Mouse (Mus musculus): ENCODE measurements at regions not wholly inside any gene's neighbourhood (a gene's known extent, or its start where the extent isn't known, plus 50 kb on each side); places are given as distances from the start of the nearest gene placed in this dataset.
A peak's percentile ranks its signal among the peaks of the same experiment; 100 is the strongest.

GRCm38 (mm10) chr4:7642878-7643590 is 595.8 kb downstream of the Car8 start:
- H3K4me1 ChIP-seq (replicated peaks; ENCODE audit: control insufficient read depth, insufficient read depth, low read length): no peaks in the 10 kb centered on the region
- 38% methylated on average over 8 of the region's 8 CpGs for WGBS
- H3K4me3 ChIP-seq (ENCODE audit: low read depth, low read length): no peak overlapping the region
- H3K9me3 ChIP-seq (ENCODE audit: control insufficient read depth, low read length): no peaks in the 10 kb centered on the region; the same call in 1 of the 2 replicates
- H3K27me3 ChIP-seq (ENCODE audit: control insufficient read depth, insufficient read depth, low read length): no peaks in the 10 kb centered on the region
- H3K36me3 ChIP-seq (ENCODE audit: control insufficient read depth, insufficient read depth, low read length): no peaks in the 10 kb centered on the region
- no peak overlapping the region for H3K4me2 ChIP-seq (ENCODE audit: low read depth, low read length, severe bottlenecking)
- DNase-seq (ENCODE audit: low spot score) (peak; percentile 53), ATAC-seq (replicated peaks; ENCODE audit: low FRiP score) (peak; percentile 93)
- H3K27ac ChIP-seq (ENCODE audit: low read depth, low read length): peak overlapping the region; percentile 21; the same call in 1 of the 2 replicates
- no peak overlapping the region for H3K9ac ChIP-seq (ENCODE audit: low read length)

GRCm38 (mm10) chr4:7597671-7598390 is 641.0 kb downstream of the Car8 start:
- no peaks in the 10 kb centered on the region for H3K27me3 ChIP-seq (ENCODE audit: control insufficient read depth, insufficient read depth, low read length)
- H3K9ac ChIP-seq (ENCODE audit: low read length): no peak overlapping the region
- no peak overlapping the region for H3K27ac ChIP-seq (ENCODE audit: low read depth, low read length)
- no peaks in the 10 kb centered on the region for H3K4me1 ChIP-seq (replicated peaks; ENCODE audit: control insufficient read depth, insufficient read depth, low read length)
- 75% methylated on average over 4 of the region's 4 CpGs for WGBS
- no peak overlapping the region for H3K4me2 ChIP-seq (ENCODE audit: low read depth, low read length, severe bottlenecking)
- H3K9me3 ChIP-seq (ENCODE audit: control insufficient read depth, low read length): no peaks in the 10 kb centered on the region
- no peak for DNase-seq (ENCODE audit: low spot score)
- no peak overlapping the region for H3K4me3 ChIP-seq (ENCODE audit: low read depth, low read length)
- no peaks in the 10 kb centered on the region for H3K36me3 ChIP-seq (ENCODE audit: control insufficient read depth, insufficient read depth, low read length)
- ATAC-seq (replicated peaks; ENCODE audit: low FRiP score): no peak

DNA sequence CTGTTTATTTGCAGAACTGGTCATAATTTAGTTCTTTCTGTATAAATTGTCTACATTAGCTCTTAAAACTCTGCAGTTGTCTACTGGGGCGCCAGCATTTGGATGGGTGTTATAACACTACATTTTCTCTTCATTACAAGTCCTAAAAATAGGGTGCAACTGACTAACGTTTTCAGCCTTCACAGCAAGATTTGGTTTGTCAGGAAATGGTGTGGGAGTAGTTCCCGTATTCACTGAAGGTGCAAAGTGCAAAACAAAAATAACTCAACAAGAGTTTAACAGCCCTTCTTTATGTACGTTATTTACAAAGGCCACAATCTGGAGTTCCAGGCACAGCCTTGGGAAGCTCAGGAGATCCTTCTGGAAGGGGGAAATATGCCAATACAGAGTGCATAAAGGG is 642.7 kb downstream of the Car8 start:
- Histone ChIP-seq H3K9ac (ENCODE audit: low read length) (no peak overlapping the region), H3K4me2 (ENCODE audit: low read depth, low read length, severe bottlenecking) (no peak overlapping the region), H3K9me3 (ENCODE audit: control insufficient read depth, low read length) (no peaks in the 10 kb centered on the region), H3K36me3 (ENCODE audit: control insufficient read depth, insufficient read depth, low read length) (no peaks in the 10 kb centered on the region), H3K4me3 (ENCODE audit: low read depth, low read length) (no peak overlapping the region), H3K4me1 (replicated peaks; ENCODE audit: control insufficient read depth, insufficient read depth, low read length) (no peaks in the 10 kb centered on the region), H3K27me3 (ENCODE audit: control insufficient read depth, insufficient read depth, low read length) (no peaks in the 10 kb centered on the region), H3K27ac (ENCODE audit: low read depth, low read length) (no peak overlapping the region)
- ATAC-seq (replicated peaks; ENCODE audit: low FRiP score) (no peak), DNase-seq (ENCODE audit: low spot score) (no peak)
- WGBS: 84% methylated on average over 4 of the region's 4 CpGs

- H3K27ac ChIP-seq (ENCODE audit: low read depth, low read length): no peak overlapping the region
- H3K9ac ChIP-seq (ENCODE audit: low read length): no peak overlapping the region
- H3K27me3 ChIP-seq (ENCODE audit: control insufficient read depth, insufficient read depth, low read length): no peaks in the 10 kb centered on the region
- no peaks in the 10 kb centered on the region for H3K9me3 ChIP-seq (ENCODE audit: control insufficient read depth, low read length)
- DNase-seq (ENCODE audit: low spot score) (no peak), ATAC-seq (replicated peaks; ENCODE audit: low FRiP score) (no peak)
- WGBS: 71% methylated on average over 4 of the region's 4 CpGs
- H3K4me3 ChIP-seq (ENCODE audit: low read depth, low read length): no peak overlapping the region
- no peak overlapping the region for H3K4me2 ChIP-seq (ENCODE audit: low read depth, low read length, severe bottlenecking)
- no peaks in the 10 kb centered on the region for H3K36me3 ChIP-seq (ENCODE audit: control insufficient read depth, insufficient read depth, low read length)
- no peaks in the 10 kb centered on the region for H3K4me1 ChIP-seq (replicated peaks; ENCODE audit: control insufficient read depth, insufficient read depth, low read length)
Observed at GRCm38 (mm10) chr4:7583851-7584250, 655.0 kb downstream of the Car8 start.

DNA sequence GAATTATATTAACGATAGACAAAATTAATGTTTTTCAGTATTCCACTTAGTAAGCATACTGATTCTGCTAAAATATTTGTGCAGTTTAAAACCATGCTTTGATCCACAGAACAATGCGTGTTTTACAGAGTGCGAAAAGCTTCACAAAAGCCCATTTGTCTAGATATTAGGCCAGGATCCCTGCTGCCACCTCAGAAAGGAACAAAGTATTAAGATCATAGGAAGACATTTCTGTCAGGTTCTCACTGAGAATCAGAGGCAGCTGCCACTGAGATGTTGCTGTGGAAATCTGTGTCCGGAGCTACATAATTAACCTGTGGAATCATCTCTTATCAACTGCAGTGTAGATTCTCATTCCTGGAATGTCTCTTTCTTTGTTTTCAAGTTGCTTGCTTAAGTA is 656.9 kb downstream of the Car8 start:
- Histone ChIP-seq H3K4me1 (replicated peaks; ENCODE audit: control insufficient read depth, insufficient read depth, low read length) (no peaks in the 10 kb centered on the region), H3K36me3 (ENCODE audit: control insufficient read depth, insufficient read depth, low read length) (no peaks in the 10 kb centered on the region), H3K4me3 (ENCODE audit: low read depth, low read length) (no peak overlapping the region), H3K9ac (ENCODE audit: low read length) (no peak overlapping the region), H3K27ac (ENCODE audit: low read depth, low read length) (no peak overlapping the region), H3K27me3 (ENCODE audit: control insufficient read depth, insufficient read depth, low read length) (no peaks in the 10 kb centered on the region), H3K9me3 (ENCODE audit: control insufficient read depth, low read length) (no peaks in the 10 kb centered on the region), H3K4me2 (ENCODE audit: low read depth, low read length, severe bottlenecking) (no peak overlapping the region)
- ATAC-seq (replicated peaks; ENCODE audit: low FRiP score): 0 out of 2 replicates have a peak, but pooled peaks have one; percentile 2
- WGBS: 33% methylated on average over 4 of the region's 4 CpGs
- no peak for DNase-seq (ENCODE audit: low spot score)

DNA sequence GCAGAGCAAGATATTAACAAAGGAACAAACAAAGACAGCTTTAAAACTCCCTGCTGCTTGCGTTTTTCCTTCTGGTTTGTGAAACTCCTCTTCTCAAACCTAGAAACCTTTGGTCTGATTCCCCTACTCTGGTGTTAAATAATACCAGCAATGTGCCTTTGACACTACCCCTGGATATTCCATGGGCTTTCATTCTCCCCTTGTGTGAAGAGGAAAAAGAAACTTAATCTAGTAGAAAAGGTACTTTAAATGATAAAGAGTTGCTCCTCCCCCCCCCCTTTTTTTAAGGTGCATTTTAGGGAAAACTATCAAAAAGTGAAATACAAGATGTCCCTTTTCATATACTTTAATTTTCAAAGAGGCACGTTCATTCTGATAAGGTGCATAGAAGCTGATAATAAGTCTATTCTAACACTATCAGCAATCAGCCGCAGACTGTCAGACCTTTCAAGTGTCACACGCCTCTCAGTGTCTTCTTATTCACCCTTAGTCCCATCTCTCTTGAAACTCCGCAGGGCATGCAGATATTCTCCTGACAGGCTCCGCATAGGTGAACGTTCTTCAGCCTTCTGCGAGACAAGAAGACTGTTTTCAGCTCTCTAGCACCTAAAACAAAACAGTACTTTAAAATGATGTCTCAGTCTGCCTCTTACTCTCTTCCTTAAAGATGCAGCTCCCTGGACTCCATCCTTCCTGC is 657.5 kb downstream of the Car8 start:
- Histone ChIP-seq H3K9me3 (ENCODE audit: control insufficient read depth, low read length) (no peaks in the 10 kb centered on the region), H3K4me3 (ENCODE audit: low read depth, low read length) (no peak overlapping the region), H3K36me3 (ENCODE audit: control insufficient read depth, insufficient read depth, low read length) (no peaks in the 10 kb centered on the region), H3K4me2 (ENCODE audit: low read depth, low read length, severe bottlenecking) (no peak overlapping the region), H3K27me3 (ENCODE audit: control insufficient read depth, insufficient read depth, low read length) (no peaks in the 10 kb centered on the region), H3K9ac (ENCODE audit: low read length) (no peak overlapping the region), H3K27ac (ENCODE audit: low read depth, low read length) (no peak overlapping the region), H3K4me1 (replicated peaks; ENCODE audit: control insufficient read depth, insufficient read depth, low read length) (no peaks in the 10 kb centered on the region)
- ATAC-seq (replicated peaks; ENCODE audit: low FRiP score) (0 out of 2 replicates have a peak, but pooled peaks have one; percentile 24), DNase-seq (ENCODE audit: low spot score) (no peak)
- 29% methylated on average over 8 of the region's 8 CpGs for WGBS

DNA sequence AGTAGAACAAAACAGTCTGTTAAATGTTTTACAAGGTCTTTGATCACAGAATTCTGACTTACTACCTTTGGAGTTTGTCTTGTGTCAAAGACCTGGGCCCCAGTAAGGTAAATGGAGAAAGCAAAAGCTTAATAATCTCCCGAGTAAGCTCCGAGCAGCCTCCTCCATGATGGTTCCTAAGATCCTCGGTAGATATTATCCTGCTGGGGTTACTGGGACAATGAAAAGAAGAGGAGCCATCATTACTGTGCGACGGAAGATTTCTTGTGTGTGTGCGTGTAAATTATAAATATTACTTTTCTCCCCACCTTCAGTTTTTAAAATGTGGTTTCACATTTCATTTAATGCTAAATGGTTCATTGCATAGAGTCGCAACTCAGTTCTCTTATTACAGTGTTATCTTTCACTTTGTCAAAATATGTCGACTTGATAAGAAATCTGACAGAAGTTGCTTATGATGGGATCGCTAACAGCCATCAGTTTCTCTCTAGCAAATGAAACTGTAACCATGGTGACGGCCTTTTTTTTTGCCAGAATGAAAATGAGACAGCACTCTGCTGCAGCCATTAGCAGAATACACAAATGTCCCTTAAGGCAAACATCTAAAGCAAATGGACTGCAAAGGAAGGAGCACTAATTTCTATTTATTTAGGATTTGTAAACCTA is 658.2 kb downstream of the Car8 start:
- ATAC-seq (replicated peaks; ENCODE audit: low FRiP score) (peak; percentile 51; the same call in 1 of the 2 replicates), DNase-seq (ENCODE audit: low spot score) (no peak)
- no peak overlapping the region for H3K4me2 ChIP-seq (ENCODE audit: low read depth, low read length, severe bottlenecking)
- no peaks in the 10 kb centered on the region for H3K4me1 ChIP-seq (replicated peaks; ENCODE audit: control insufficient read depth, insufficient read depth, low read length)
- H3K27ac ChIP-seq (ENCODE audit: low read depth, low read length): no peak overlapping the region
- H3K36me3 ChIP-seq (ENCODE audit: control insufficient read depth, insufficient read depth, low read length): no peaks in the 10 kb centered on the region
- 70% methylated on average over 10 of the region's 10 CpGs for WGBS
- no peaks in the 10 kb centered on the region for H3K27me3 ChIP-seq (ENCODE audit: control insufficient read depth, insufficient read depth, low read length)
- H3K4me3 ChIP-seq (ENCODE audit: low read depth, low read length): no peak overlapping the region
- H3K9me3 ChIP-seq (ENCODE audit: control insufficient read depth, low read length): no peaks in the 10 kb centered on the region
- no peak overlapping the region for H3K9ac ChIP-seq (ENCODE audit: low read length)

GRCm38 (mm10) chr4:7574011-7574410 is 664.8 kb downstream of the Car8 start:
- Histone ChIP-seq H3K27me3 (ENCODE audit: control insufficient read depth, insufficient read depth, low read length) (no peaks in the 10 kb centered on the region), H3K9me3 (ENCODE audit: control insufficient read depth, low read length) (no peaks in the 10 kb centered on the region), H3K9ac (ENCODE audit: low read length) (no peak overlapping the region), H3K4me3 (ENCODE audit: low read depth, low read length) (no peak overlapping the region), H3K4me1 (replicated peaks; ENCODE audit: control insufficient read depth, insufficient read depth, low read length) (no peaks in the 10 kb centered on the region), H3K27ac (ENCODE audit: low read depth, low read length) (no peak overlapping the region), H3K4me2 (ENCODE audit: low read depth, low read length, severe bottlenecking) (no peak overlapping the region), H3K36me3 (ENCODE audit: control insufficient read depth, insufficient read depth, low read length) (no peaks in the 10 kb centered on the region)
- DNase-seq (ENCODE audit: low spot score): no peak
- ATAC-seq (replicated peaks; ENCODE audit: low FRiP score): no peak
- WGBS: 41% methylated on average over 2 of the region's 2 CpGs

Measured in forebrain, embryonic 11.5 days (tissue).